Mouse (Mus musculus) heart, postnatal 0 days (tissue): ENCODE data around the gene Gm20708.

Experiments
- CTCF ChIP-seq: IDR thresholded peaks from 2 replicates; pipeline ENCODE4 v1.5.1; 2016; ENCODE audit warnings: antibody characterized with exemption, control low read depth, low read depth
- EP300 ChIP-seq: IDR thresholded peaks from 2 replicates; pipeline ENCODE4 v1.6.1; 2016; ENCODE audit warnings: antibody characterized with exemption, low read depth

DNA sequence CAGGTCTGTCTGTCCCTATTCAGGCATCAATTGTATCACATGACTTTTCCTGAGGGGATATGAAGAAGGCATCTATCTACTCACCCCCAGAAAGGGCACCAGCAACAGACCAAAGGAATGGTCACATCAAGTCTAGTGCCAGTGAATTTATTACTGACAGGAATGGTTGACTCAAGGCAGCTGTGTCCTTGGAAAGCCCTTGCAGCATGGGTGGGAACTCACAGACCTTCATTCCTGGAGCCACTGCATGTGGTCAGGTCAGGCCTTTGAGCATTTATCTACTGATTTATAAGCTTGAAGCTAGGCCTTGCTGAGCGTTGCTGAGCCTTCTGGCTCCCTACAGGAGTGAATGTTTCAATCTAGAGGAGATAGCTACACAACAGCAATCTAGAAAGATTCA is 31.4 kb downstream of the Gm20708 start:
- TF ChIP-seq CTCF, result no peak
- TF ChIP-seq EP300, result no peak
